Mouse (Mus musculus): ENCODE results near the gene Vps13d.

Vps13d gene

GRCm38 (mm10) chr4:145196586-145196985 is 1.8 kb upstream of the Vps13d start:
- ChIA-PET POLR2A (interaction anchor here (0.6 to 6.7 kb wide), 24 partner anchors 10 to 690 kb away, joined by 3 to 43 read pairs (median 4); partner anchors contain the start of gene Tnfrsf1b (in 2 of the 4)), CTCF (interaction anchor here (0.6 to 2.5 kb wide), 27 partner anchors 10 to 306 kb away, joined by 3 to 20 read pairs (median 4); no protein-coding TSS in a partner anchor)

GRCm38 (mm10) chr4:145195172-145195571 is 367 bp upstream of the Vps13d start:
- ChIA-PET CTCF (interaction anchor here (0.6 to 2.5 kb wide), 19 partner anchors 10 to 327 kb away, joined by 3 to 20 read pairs (median 4); partner anchors contain the start of gene Tnfrsf1b (in 1 of the 4)), POLR2A (interaction anchor here in 3 of 4 experiments (0.6 to 5.9 kb wide), 19 partner anchors 9 to 304 kb away, joined by 3 to 39 read pairs (median 5); partner anchors contain the start of gene Tnfrsf1b (in 2 of the 3))

- CTCF ChIA-PET: interaction anchor here (0.5 to 2.2 kb wide), 18 partner anchors 10 to 304 kb away, joined by 3 to 20 read pairs (median 3); no protein-coding TSS in a partner anchor
- POLR2A ChIA-PET: interaction anchor here in 3 of 4 experiments (0.7 to 5.9 kb wide), 25 partner anchors 8 to 299 kb away, joined by 3 to 39 read pairs (median 5); partner anchors contain the start of gene Tnfrsf1b (in 2 of the 3)
These were observed 754 bp downstream of the Vps13d start for GRCm38 (mm10) chr4:145193991-145194511.

GRCm38 (mm10) chr4:145193406-145193805 is 1.4 kb downstream of the Vps13d start:
- CTCF ChIA-PET: interaction anchor here (0.6 to 2.2 kb wide), 8 partner anchors 11 to 53 kb away, joined by 3 to 20 read pairs (median 3); no protein-coding TSS in a partner anchor
- POLR2A ChIA-PET: interaction anchor here in 2 of 4 experiments (0.6 to 5.9 kb wide), 19 partner anchors 9 to 110 kb away, joined by 3 to 39 read pairs (median 5); partner anchors contain the start of gene Tnfrsf1b (in 1 of the 2)

- ChIA-PET CTCF (interaction anchor here in 2 of 4 experiments (1.1 to 1.9 kb wide), 3 partner anchors 22 to 37 kb away, joined by 3 to 5 read pairs (median 3); no protein-coding TSS in a partner anchor), POLR2A (interaction anchor here in 2 of 4 experiments (0.6 to 5.9 kb wide), 11 partner anchors 12 to 113 kb away, joined by 3 to 39 read pairs (median 3); partner anchors contain the start of gene Tnfrsf1b (in 1 of the 2))
These were observed 2.1 kb downstream of the Vps13d start for GRCm38 (mm10) chr4:145192686-145193085.

GRCm38 (mm10) chr4:145188561-145188960 is 6.2 kb downstream of the Vps13d start:
- POLR2A ChIA-PET: interaction anchor here in 2 of 4 experiments (0.8 to 1.1 kb wide), 3 partner anchors 9 to 19 kb away, joined by 3 to 7 read pairs (median 5); no protein-coding TSS in a partner anchor
- CTCF ChIA-PET: interaction anchor here in 2 of 4 experiments (1.2 to 2.4 kb wide), 2 partner anchors 26 to 27 kb away, joined by 3 to 6 read pairs; no protein-coding TSS in a partner anchor

- ChIA-PET POLR2A (interaction anchor here in 1 of 4 experiments (0.8 kb wide), 1 partner anchor 20 kb away, joined by 3 read pairs; no protein-coding TSS in a partner anchor), CTCF (no interaction called here)
These were observed 7.2 kb downstream of the Vps13d start for GRCm38 (mm10) chr4:145187619-145188018.

- POLR2A ChIA-PET: interaction anchor here in 2 of 4 experiments (0.5 to 2.4 kb wide), 9 partner anchors 10 to 289 kb away, joined by 3 to 7 read pairs (median 3); partner anchors contain the start of gene Vps13d (in 1 of the 2)
- CTCF ChIA-PET: interaction anchor here in 3 of 4 experiments (0.6 to 1.6 kb wide), 9 partner anchors 17 to 296 kb away, joined by 3 to 6 read pairs (median 3); no protein-coding TSS in a partner anchor
These were observed 15.8 kb downstream of the Vps13d start for GRCm38 (mm10) chr4:145178918-145179549.

- CTCF ChIA-PET: interaction anchor here in 2 of 4 experiments (1.5 to 1.9 kb wide), 3 partner anchors 9 to 55 kb away, joined by 3 to 7 read pairs (median 6); no protein-coding TSS in a partner anchor
- POLR2A ChIA-PET: interaction anchor here in 2 of 4 experiments (0.9 to 2.7 kb wide), 4 partner anchors 10 to 275 kb away, joined by 3 to 7 read pairs (median 4); no protein-coding TSS in a partner anchor
These were observed 29.3 kb downstream of the Vps13d start for GRCm38 (mm10) chr4:145165542-145165941.

- POLR2A ChIA-PET: interaction anchor here in 1 of 4 experiments (2.7 kb wide), 1 partner anchor 9 kb away, joined by 7 read pairs; no protein-coding TSS in a partner anchor
- CTCF ChIA-PET: no interaction called here
These were observed 30.7 kb downstream of the Vps13d start for GRCm38 (mm10) chr4:145164111-145164510.

GRCm38 (mm10) chr4:145161243-145161642 is 33.6 kb downstream of the Vps13d start:
- ChIA-PET CTCF (interaction anchor here (0.5 to 2.3 kb wide), 30 partner anchors 10 to 486 kb away, joined by 3 to 24 read pairs (median 4); partner anchors contain the start of genes Dhrs3 (in 1 of the 4) and Tnfrsf1b (in 1 of the 4)), POLR2A (interaction anchor here in 3 of 4 experiments (0.5 to 1.9 kb wide), 9 partner anchors 8 to 320 kb away, joined by 3 to 5 read pairs (median 4); partner anchors contain the start of gene Dhrs3 (in 1 of the 3))

- POLR2A ChIA-PET: interaction anchor here in 3 of 4 experiments (0.7 to 2.2 kb wide), 13 partner anchors 8 to 150 kb away, joined by 3 to 7 read pairs (median 3); no protein-coding TSS in a partner anchor
- CTCF ChIA-PET: interaction anchor here (0.6 to 2.2 kb wide), 54 partner anchors 8 to 326 kb away, joined by 3 to 15 read pairs (median 3); partner anchors contain the start of genes Vps13d (in 2 of the 4) and Tnfrsf1b (in 1 of the 4)
These were observed 38.8 kb downstream of the Vps13d start for GRCm38 (mm10) chr4:145155956-145156355.

GRCm38 (mm10) chr4:145151103-145151486 is 43.7 kb downstream of the Vps13d start:
- CTCF ChIA-PET: no interaction called here
- POLR2A ChIA-PET: no interaction called here

GRCm38 (mm10) chr4:145150345-145151102 is 44.3 kb downstream of the Vps13d start:
- ChIA-PET POLR2A (interaction anchor here in 1 of 4 experiments (1.1 kb wide), 1 partner anchor 12 kb away, joined by 3 read pairs; no protein-coding TSS in a partner anchor), CTCF (interaction anchor here in 1 of 4 experiments (0.7 kb wide), 1 partner anchor 126 kb away, joined by 3 read pairs; no protein-coding TSS in a partner anchor)

GRCm38 (mm10) chr4:145147006-145147961 is 47.5 kb downstream of the Vps13d start:
- ChIA-PET POLR2A (interaction anchor here in 3 of 4 experiments (0.6 to 1.7 kb wide), 6 partner anchors 9 to 100 kb away, joined by 3 to 7 read pairs (median 4); partner anchors contain the start of gene Tnfrsf1b (in 1 of the 3)), CTCF (interaction anchor here in 2 of 4 experiments (0.5 to 3.6 kb wide), 5 partner anchors 9 to 257 kb away, joined by 3 to 12 read pairs (median 6); partner anchors contain the start of gene Dhrs3 (in 1 of the 2))

GRCm38 (mm10) chr4:145143533-145143932 is 51.3 kb downstream of the Vps13d start:
- CTCF ChIA-PET: interaction anchor here in 2 of 4 experiments (1.1 to 1.7 kb wide), 3 partner anchors 12 to 253 kb away, joined by 4 read pairs; no protein-coding TSS in a partner anchor
- POLR2A ChIA-PET: interaction anchor here in 1 of 4 experiments (1.3 kb wide), 1 partner anchor 8 kb away, joined by 3 read pairs; no protein-coding TSS in a partner anchor

Measured in embryonic stem cell, embryonic (primary cell).